In genomic region chr12:52350276-52350675, GRCm38 (mm10) we compare ENCODE assay signal across 27 mouse cellular contexts.
DNase-seq lines count a peak whose midpoint lies in the region; ATAC-seq lines count a peak whose summit lies in the region.
"Had no signal": no experiment of that assay in that cellular context is flagged by ENCODE, and none has a peak within 500 bp of the region (broad histone marks: within the 10 kb centered on the region; RNA-seq: fewer than 3 reads in every experiment).

No protein-coding gene starts in this region.

- ATAC-seq in midbrain, embryonic 11.5 days (ENCODE audit: low FRiP score) = no peak
- no peak for ATAC-seq in hindbrain, embryonic 12.5 days (ENCODE audit: low FRiP score)
- ATAC-seq: activated CD4-positive, CD25-positive, alpha-beta regulatory T cell, adult 4 months; CD4-positive, CD25-positive, alpha-beta regulatory T cell, adult 4 months; forebrain, embryonic 13.5 days; forebrain, embryonic 15.5 days; forebrain, postnatal 0 days; Patski had no signal

- DNase-seq in embryo, embryonic 10 days (ENCODE audit: low spot score) = peak; percentile 40
- DNase-seq in embryo, embryonic 11 days = no peak
- DNase-seq in heart, adult 11 months = peak; percentile 70
- DNase-seq in heart, postnatal 10 days = no peak
- DNase-seq in midbrain, embryonic 10.5 days (ENCODE audit: low spot score) = no peak
- DNase-seq in midbrain, embryonic 11.5 days (ENCODE audit: low spot score, missing footprints) = no peak
- peak; percentile 63 for DNase-seq in hindlimb bud, embryonic 11.5 days (ENCODE audit: extremely low spot score, low read depth, low spot score)
- DNase-seq: adrenal gland, adult 8-10 months; adrenal gland, postnatal 14 days; adrenal gland, postnatal 36 days; B cell, adult 2 months; cerebellum, adult 11-12 months; cerebellum, adult 2 months; cerebellum, adult 9-10 months; cerebellum, postnatal 10 days; cerebellum, postnatal 25 days; forebrain, postnatal 0 days had no signal

- WGBS in midbrain, embryonic 10.5 days = 25% methylated on average over 3 of the region's 3 CpGs
- WGBS in midbrain, embryonic 11.5 days = 18% methylated on average over 3 of the region's 3 CpGs
- WGBS in hindbrain, embryonic 12.5 days = 77% methylated on average over 3 of the region's 3 CpGs

- H3K36me3 ChIP-seq in midbrain, embryonic 10.5 days = no peaks in the 10 kb centered on the region
- H3K36me3 ChIP-seq in midbrain, embryonic 11.5 days (ENCODE audit: control insufficient read depth, insufficient read depth, low read length) = no peaks in the 10 kb centered on the region
- H3K36me3 ChIP-seq in hindbrain, embryonic 12.5 days = no peaks in the 10 kb centered on the region
- H3K36me3 ChIP-seq: embryonic facial prominence, embryonic 10.5 days; embryonic facial prominence, embryonic 12.5 days; forebrain, embryonic 15.5 days; G1E had no signal

- 0 out of 2 replicates have a peak overlapping the region, but pooled peaks have one; percentile 33 for H3K27ac ChIP-seq in midbrain, embryonic 10.5 days (replicated peaks)
- H3K27ac ChIP-seq in midbrain, embryonic 11.5 days (ENCODE audit: low read depth, low read length) = no peak overlapping the region
- no peak overlapping the region for H3K27ac ChIP-seq in hindbrain, embryonic 12.5 days
- H3K27ac ChIP-seq: embryonic facial prominence, embryonic 10.5 days; embryonic facial prominence, embryonic 12.5 days; forebrain, embryonic 13.5 days; forebrain, embryonic 15.5 days had no signal

- no peaks in the 10 kb centered on the region for H3K9me3 ChIP-seq in midbrain, embryonic 10.5 days (replicated peaks)
- H3K9me3 ChIP-seq in midbrain, embryonic 11.5 days (ENCODE audit: control insufficient read depth, low read length) = no peaks in the 10 kb centered on the region
- H3K9me3 ChIP-seq in hindbrain, embryonic 12.5 days (replicated peaks) = no peaks in the 10 kb centered on the region
- H3K9me3 ChIP-seq: embryonic facial prominence, embryonic 10.5 days; embryonic facial prominence, embryonic 12.5 days; forebrain, embryonic 13.5 days; forebrain, embryonic 15.5 days; G1E had no signal

- no peak overlapping the region for H3K9ac ChIP-seq in midbrain, embryonic 11.5 days (ENCODE audit: low read length)
- no peak overlapping the region for H3K9ac ChIP-seq in hindbrain, embryonic 12.5 days
- H3K9ac ChIP-seq: embryonic facial prominence, embryonic 12.5 days; forebrain, embryonic 13.5 days; forebrain, embryonic 15.5 days; forebrain, postnatal 0 days had no signal

- peaks cover 21% of the 10 kb centered on the region; the same call in 1 of the 2 replicates for H3K27me3 ChIP-seq in midbrain, embryonic 10.5 days (ENCODE audit: low read depth, poor library complexity, severe bottlenecking)
- H3K27me3 ChIP-seq in midbrain, embryonic 11.5 days (ENCODE audit: control insufficient read depth, insufficient read depth, low read length) = no peaks in the 10 kb centered on the region
- H3K27me3 ChIP-seq in hindbrain, embryonic 12.5 days = no peaks in the 10 kb centered on the region
- H3K27me3 ChIP-seq: CH12.LX; forebrain, embryonic 13.5 days; forebrain, embryonic 15.5 days; Patski had no signal

- no peak overlapping the region for H3K4me3 ChIP-seq in midbrain, embryonic 10.5 days
- no peak overlapping the region for H3K4me3 ChIP-seq in midbrain, embryonic 11.5 days (ENCODE audit: low read depth, low read length)
- no peak overlapping the region for H3K4me3 ChIP-seq in hindbrain, embryonic 12.5 days
- H3K4me3 ChIP-seq: embryonic facial prominence, embryonic 10.5 days; embryonic facial prominence, embryonic 12.5 days; forebrain, embryonic 13.5 days; forebrain, embryonic 15.5 days had no signal

- H3K4me1 ChIP-seq in midbrain, embryonic 10.5 days = peaks cover 35% of the 10 kb centered on the region
- peaks cover 15% of the 10 kb centered on the region for H3K4me1 ChIP-seq in midbrain, embryonic 11.5 days (ENCODE audit: control insufficient read depth, insufficient read depth, low read length)
- peaks cover 11% of the 10 kb centered on the region; the same call in 1 of the 2 replicates for H3K4me1 ChIP-seq in hindbrain, embryonic 12.5 days
- H3K4me1 ChIP-seq: forebrain, embryonic 15.5 days had no signal

- no peak overlapping the region for H3K4me2 ChIP-seq in midbrain, embryonic 11.5 days
- no peak overlapping the region for H3K4me2 ChIP-seq in hindbrain, embryonic 12.5 days (replicated peaks)
- H3K4me2 ChIP-seq: embryonic facial prominence, embryonic 12.5 days; forebrain, embryonic 13.5 days; forebrain, embryonic 15.5 days had no signal

- intact Hi-C loops in heart, postnatal 10 days (cut with DNase I) = no loop called here

Comparison
In these comparisons a context has a peak if more than half of its experiments do, and no peak if none do; other contexts are left out.
1. DNase-seq: peak in embryo, embryonic 10 days (single experiment), heart, adult 11 months (single experiment) and hindlimb bud, embryonic 11.5 days (single experiment); none in embryo, embryonic 11 days (single experiment), heart, postnatal 10 days (0 of 2), midbrain, embryonic 10.5 days (single experiment) and midbrain, embryonic 11.5 days (single experiment).